In genomic region chr14:60513560-60513959, GRCm38 (mm10) we compare ENCODE assay signal across 10 mouse cellular contexts.
DNase-seq lines count a peak whose midpoint lies in the region; ATAC-seq and TF ChIP-seq lines count a peak whose summit lies in the region.
"Had no signal": no experiment of that assay in that cellular context is flagged by ENCODE, and none has a peak within 500 bp of the region (broad histone marks: within the 10 kb centered on the region; RNA-seq: fewer than 3 reads in every experiment).

No protein-coding gene starts in this region.

- no peaks in the 10 kb centered on the region; the same call in 1 of the 2 replicates for H3K4me1 ChIP-seq in lung, postnatal 0 days (ENCODE audit: insufficient read depth, low read depth, low read length)
- H3K4me1 ChIP-seq: heart, embryonic 15.5 days had no signal

- no peaks in the 10 kb centered on the region for H3K27me3 ChIP-seq in lung, postnatal 0 days (replicated peaks; ENCODE audit: insufficient read depth, low read length)
- H3K27me3 ChIP-seq: heart, embryonic 15.5 days had no signal

- H3K27ac ChIP-seq in lung, postnatal 0 days (ENCODE audit: low read length): no peak overlapping the region
- H3K27ac ChIP-seq: heart, embryonic 15.5 days had no signal

- H3K9ac ChIP-seq in lung, postnatal 0 days (replicated peaks; ENCODE audit: low read depth): no peak overlapping the region
- H3K9ac ChIP-seq: heart, embryonic 15.5 days had no signal

- DNase-seq in frontal cortex, postnatal 10 days (ENCODE audit: low spot score in 2 of 2): no peak
- peak; percentile 25 for DNase-seq in ovary, postnatal 14 days (ENCODE audit: low spot score)
- DNase-seq in ovary, postnatal 36 days (ENCODE audit: low spot score): no peak
- peak; percentile 82 for DNase-seq in embryo, embryonic 10.5 days (ENCODE audit: low spot score)
- DNase-seq in lung, postnatal 0 days (ENCODE audit: low spot score): peak; percentile 77
- peak; percentile 26 for DNase-seq in thymus, postnatal 25 days
- DNase-seq in layer of hippocampus, adult 9-10 months (ENCODE audit: low spot score): no peak

- peak; percentile 62; the same call in 1 of the 2 replicates for ATAC-seq in frontal cortex, adult (ENCODE audit: low TSS enrichment)
- no peak for ATAC-seq in lung, postnatal 0 days

- no peak overlapping the region for H3K4me3 ChIP-seq in lung, postnatal 0 days (ENCODE audit: low read depth, low read length)
- H3K4me3 ChIP-seq: heart, embryonic 15.5 days; megakaryocyte, embryonic 14.5 days had no signal

- peak; percentile 79 for TF ChIP-seq CTCF in lung, postnatal 0 days (IDR thresholded peaks at IDR 0.05)

- no peaks in the 10 kb centered on the region for H3K9me3 ChIP-seq in lung, postnatal 0 days (ENCODE audit: low read length)
- H3K9me3 ChIP-seq: heart, embryonic 15.5 days; megakaryocyte, embryonic 14.5 days had no signal

- H3K4me2 ChIP-seq in lung, postnatal 0 days (replicated peaks; ENCODE audit: low read depth, low read length): no peak overlapping the region
- H3K4me2 ChIP-seq: heart, embryonic 15.5 days had no signal

- 23% methylated on average over 8 of the region's 8 CpGs for WGBS in lung, postnatal 0 days

- no peak for TF ChIP-seq EP300 in lung, postnatal 0 days (IDR thresholded peaks at IDR 0.05)

- H3K36me3 ChIP-seq in lung, postnatal 0 days (ENCODE audit: insufficient read depth, low read length): no peaks in the 10 kb centered on the region
- H3K36me3 ChIP-seq: heart, embryonic 15.5 days had no signal

Comparison
In these comparisons a context has a peak if more than half of its experiments do, and no peak if none do; other contexts are left out.
1. DNase-seq: peak in ovary, postnatal 14 days (single experiment), embryo, embryonic 10.5 days (single experiment), lung, postnatal 0 days (single experiment) and thymus, postnatal 25 days (single experiment); none in frontal cortex, postnatal 10 days (0 of 2), ovary, postnatal 36 days (single experiment) and layer of hippocampus, adult 9-10 months (single experiment).